Comparison of ENCODE assay signal across 17 mouse cellular contexts in genomic region chr16:42748681-42749080, GRCm38 (mm10).
DNase-seq lines count a peak whose midpoint lies in the region.
"Had no signal": no experiment of that assay in that cellular context is flagged by ENCODE, and none has a peak within 500 bp of the region (broad histone marks: within the 10 kb centered on the region; RNA-seq: fewer than 3 reads in every experiment).

No protein-coding gene starts in this region.

- DNase-seq in frontal cortex, adult 2 months (ENCODE audit: extremely low spot score in 1 of 2, low spot score in 1 of 2), result peak; percentile 38 to 71
- DNase-seq in frontal cortex, postnatal 14 days (ENCODE audit: low spot score in 2 of 2), result no peak
- peak; percentile 50 for DNase-seq in right cerebral cortex, adult 18-20 months
- DNase-seq in right cerebral cortex, postnatal 14 days, result no peak
- peak; percentile 11 to 18 for DNase-seq in left cerebral cortex, adult 18-20 months (ENCODE audit: low spot score in 2 of 2)
- peak; percentile 23 for DNase-seq in right cerebral cortex, postnatal 25 days
- no peak for DNase-seq in embryo, embryonic 10 days (ENCODE audit: low spot score)
- DNase-seq in cerebellum, postnatal 36 days, result no peak
- DNase-seq: adrenal gland, postnatal 14 days; cerebellum, adult 18-20 months; heart, postnatal 14 days; kidney, adult 11 months; kidney, postnatal 14 days; liver, embryonic 13.5 days; lung, adult 18-20 months; lung, postnatal 4 days; thymus, postnatal 4 days had no signal

Comparison
In these comparisons a context has a peak if more than half of its experiments do, and no peak if none do; other contexts are left out.
1. DNase-seq: peak in frontal cortex, adult 2 months (2 of 2), right cerebral cortex, adult 18-20 months (single experiment), left cerebral cortex, adult 18-20 months (2 of 2) and right cerebral cortex, postnatal 25 days (single experiment); none in frontal cortex, postnatal 14 days (0 of 2), right cerebral cortex, postnatal 14 days (single experiment), embryo, embryonic 10 days (single experiment) and cerebellum, postnatal 36 days (0 of 2).